Mouse (Mus musculus): ENCODE data around the gene Sec23a.
"Not testable (repeated sequence)": the region's sequence is repeated elsewhere in the genome, so short reads cannot be mapped to it uniquely, and the experiment has no call there.

Sec23a gene

DNA sequence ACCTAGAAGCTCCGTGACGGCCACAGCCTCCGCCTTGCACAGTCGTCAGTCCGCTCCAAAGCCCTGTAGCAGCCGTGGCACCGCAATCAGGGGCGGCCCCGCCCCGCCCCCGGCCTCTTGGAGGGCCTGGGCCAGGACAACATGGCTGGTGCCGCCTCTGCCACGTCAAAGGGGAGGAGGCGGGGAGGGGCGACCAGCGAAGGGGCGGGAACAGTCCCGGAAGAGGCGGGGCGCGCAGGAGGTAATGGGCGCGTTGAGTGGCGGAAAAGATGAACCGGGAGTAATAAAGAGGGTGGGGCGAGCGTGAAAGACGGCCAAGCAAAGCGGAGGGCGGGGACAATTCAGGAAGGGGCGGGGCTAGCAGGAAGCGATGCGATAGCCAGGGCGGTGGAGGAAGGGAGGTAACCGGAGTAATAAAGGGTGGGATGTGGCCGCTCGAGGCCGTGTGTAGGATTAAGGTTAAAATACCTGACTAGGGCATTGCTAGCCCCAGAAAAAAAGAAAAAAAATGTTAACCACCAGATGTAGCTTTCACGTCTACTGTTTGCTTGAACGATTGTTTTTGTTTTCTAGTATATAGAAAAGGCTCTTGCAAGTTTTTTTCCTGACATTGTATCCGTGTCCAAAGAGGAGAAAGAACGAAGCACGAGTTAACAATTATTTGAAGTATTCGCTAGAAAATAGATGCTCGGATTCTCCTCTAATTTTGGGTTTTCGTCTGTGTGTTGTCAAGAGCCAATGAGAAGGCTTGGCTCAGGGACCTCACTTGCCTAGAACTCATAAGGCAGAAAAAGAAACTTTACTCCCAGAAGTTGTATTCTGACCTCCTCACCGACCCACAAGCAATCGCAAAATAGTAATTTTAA lies at the start of gene Sec23a:
Gene Sec23a (minus strand): TSS at position 174 of the 866 bp plus-strand sequence.
- peak; percentile 100 for DNase-seq

DNA sequence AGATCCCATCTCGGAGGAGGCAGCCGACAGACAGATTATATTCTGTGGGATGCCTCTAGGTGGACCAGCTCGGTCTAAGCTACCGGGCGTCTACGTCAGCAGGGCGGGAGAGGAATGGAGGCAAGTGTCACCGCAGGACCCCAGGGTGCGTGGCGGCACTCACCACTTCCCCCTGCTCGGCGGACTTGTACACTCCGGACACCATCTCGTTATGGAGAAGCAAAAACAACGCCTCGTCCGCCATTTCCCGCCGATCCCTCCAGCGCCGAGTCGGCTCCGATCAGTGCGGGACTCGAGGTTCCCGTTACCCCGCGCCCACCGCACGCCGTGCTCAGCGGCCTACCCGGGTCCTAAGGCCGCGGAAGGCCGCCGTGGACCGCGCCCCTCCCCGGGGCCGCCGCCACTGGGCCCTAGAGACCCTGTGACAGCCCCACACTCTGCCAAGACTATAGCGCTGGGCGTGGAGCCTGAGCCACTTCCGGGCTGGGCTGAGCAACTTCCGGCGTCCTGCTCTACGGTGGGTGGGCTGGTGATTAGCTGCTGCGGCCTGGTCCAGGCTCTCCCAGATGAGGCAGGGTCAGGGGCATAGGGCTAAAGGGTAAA lies 49.3 kb upstream of the Sec23a start, which contains the start of gene Trappc6b:
Gene Trappc6b (minus strand): TSS at position 480 of the 603 bp plus-strand sequence.
- peak; percentile 99 for DNase-seq

DNA sequence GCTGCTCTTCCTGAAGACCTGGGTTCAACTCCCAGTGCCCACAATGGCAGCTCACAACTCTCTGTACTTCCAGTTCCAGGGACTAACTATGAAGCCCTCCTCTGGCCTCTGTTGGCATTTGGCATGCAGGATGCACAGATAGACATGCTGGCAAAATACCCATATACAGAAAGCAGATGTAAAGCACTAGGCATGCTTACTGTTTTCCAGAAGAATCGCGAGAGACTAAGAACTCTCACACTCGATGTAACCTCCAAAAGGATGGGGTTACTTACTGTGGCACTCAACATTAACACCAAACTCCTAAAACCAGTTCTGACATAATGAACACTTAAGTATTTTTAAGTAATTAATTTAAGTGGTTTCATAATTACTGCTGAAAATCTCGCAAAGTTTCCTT lies 48.5 kb upstream of the Sec23a start:
- peak; percentile 43 for DNase-seq

DNA sequence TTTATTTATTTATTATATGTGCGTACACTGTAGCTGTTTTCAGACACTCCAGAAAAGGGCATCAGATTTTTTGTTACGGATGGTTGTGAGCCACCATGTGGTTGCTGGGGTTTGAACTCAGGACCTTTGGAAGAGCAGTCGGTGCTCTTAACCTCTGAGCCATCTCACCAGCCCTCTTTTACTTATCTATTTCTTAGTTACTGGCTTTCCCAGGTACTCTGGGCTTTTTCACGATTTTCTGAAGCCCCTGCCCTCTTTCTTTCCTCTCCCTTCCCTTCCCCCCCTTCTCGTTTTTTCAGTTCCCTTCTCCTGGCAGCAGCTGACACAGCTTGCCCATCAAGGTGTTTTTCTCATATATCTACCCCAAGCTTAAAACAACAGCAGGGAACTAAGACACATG lies 46.4 kb upstream of the Sec23a start:
- not testable (repeated sequence) for DNase-seq

DNA sequence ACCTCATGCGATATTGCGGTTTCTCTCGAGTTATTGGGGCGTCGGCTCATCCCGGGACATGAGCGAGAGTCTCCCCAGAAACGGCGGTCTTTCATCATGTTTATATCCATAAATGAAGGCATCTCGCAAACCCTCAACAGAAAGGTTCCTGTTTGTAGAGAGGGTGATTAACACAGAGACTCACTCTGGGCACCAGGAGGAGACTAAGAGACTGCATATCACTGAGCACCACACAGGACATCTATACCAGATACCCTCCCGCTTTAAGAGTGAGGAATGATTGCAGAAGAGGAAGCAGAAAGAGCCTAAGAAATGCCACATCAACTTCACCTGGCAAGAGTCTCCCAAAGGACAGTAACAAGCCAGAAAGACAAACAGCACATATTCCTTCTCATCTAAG lies 44.4 kb upstream of the Sec23a start:
- peak; percentile 34 for DNase-seq

DNA sequence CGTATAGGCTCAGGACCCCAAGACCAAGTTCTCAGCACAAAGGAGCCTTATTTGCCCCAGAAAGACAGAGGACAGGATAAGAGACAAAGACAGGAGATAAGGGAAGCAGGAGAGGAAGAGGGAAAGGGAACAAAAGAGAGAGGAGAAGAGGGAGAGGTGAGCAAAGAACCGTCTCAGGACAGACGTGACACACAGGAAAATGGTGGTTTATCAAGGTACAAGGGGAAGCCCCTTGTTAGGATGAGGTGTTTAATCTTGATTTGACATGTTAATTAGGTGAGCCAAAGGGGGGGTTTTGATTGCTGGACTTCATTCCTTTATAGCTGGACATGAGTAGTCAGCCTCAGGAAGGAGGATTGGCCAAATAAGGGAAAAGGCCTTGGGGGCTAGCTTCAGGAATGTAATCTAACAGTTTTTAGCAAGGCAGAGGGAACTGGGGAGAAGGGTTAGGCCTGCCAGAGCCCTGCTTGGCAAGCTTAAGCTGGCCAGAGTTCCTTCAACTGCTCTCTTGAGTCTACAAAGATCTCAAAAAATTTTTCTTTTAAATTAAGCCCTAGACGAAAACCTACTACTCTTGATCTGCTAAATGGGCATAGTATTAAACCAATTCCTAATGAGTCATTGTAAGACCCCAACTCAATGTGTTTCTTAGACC lies 43.5 kb upstream of the Sec23a start:
- peak; percentile 66 for DNase-seq

DNA sequence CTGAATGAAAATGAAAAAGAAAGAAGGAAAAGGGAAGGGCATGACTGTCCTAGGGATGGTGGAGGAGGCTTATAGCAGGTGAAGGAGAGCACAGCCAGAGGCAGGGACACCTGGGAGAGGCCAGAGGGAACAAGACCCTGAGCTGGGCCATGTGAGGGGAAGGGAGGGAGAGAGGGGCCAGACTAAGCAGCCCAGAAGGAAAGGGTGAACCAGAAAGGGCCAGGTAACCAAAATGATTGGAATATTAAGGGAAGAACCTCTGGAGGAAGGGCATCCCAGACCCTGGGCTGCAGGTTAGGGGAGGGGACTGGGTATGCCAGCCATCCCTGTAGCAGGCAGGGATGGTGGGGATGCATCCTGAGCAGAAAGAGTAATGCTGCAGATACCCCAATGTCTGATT lies 42.2 kb upstream of the Sec23a start:
- peak; percentile 56 for DNase-seq

DNA sequence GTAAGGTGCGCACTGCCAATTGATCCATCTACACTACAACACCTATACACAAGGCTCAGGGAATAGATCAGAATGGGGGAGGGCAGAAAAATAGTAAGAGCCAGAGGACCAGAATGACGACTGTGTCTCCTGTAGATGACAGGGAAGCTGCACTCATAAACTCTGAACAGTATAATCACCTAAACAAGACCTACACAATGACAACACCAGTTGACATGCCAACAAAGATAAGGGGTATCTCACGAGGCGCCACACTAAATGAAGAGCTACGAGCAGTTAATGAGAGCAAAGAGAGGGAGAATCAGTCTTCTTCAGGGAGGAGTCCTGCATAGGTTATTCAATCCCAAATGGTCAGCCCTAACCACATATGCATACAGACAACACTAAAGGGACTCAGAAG lies 41.3 kb upstream of the Sec23a start:
- peak; percentile 40 for DNase-seq

DNA sequence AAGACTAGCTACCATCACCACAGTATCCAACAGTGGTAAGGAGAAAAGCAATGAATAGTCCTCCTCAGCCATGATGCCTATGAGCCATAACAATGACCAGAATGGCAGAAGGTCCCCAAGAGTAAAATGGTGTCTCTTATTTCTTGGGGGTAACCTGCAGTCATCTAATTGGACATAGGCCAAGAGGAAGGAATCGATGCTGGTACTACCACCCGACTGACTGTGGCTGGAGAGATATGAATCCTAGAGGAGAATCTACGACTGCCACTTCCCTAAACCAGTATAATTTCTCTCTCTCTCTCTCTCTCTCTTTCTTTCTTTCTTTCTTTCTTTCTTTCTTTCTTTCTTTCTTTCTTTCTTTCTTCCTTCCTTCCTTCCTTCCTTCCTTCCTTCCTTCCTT lies 40.7 kb upstream of the Sec23a start:
- no peak for DNase-seq

DNA sequence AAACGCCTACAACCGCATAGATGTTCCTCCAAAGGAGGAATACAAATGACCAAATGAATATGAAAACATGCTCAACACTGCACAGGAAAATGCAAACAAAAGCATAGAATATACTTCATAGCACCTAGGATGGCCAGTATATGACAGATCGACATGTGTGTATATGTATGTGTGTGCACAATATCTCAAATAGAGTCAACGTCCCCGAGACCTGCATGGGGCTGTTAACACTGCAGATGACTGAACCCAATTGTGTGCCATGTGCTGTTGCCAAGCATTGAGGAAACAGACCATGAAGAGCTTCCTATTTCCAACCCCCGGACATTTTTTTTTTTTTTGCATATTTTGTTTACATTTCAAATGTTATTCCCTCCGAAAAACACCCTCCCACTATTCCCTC lies 29.0 kb upstream of the Sec23a start:
- no peak for DNase-seq

DNA sequence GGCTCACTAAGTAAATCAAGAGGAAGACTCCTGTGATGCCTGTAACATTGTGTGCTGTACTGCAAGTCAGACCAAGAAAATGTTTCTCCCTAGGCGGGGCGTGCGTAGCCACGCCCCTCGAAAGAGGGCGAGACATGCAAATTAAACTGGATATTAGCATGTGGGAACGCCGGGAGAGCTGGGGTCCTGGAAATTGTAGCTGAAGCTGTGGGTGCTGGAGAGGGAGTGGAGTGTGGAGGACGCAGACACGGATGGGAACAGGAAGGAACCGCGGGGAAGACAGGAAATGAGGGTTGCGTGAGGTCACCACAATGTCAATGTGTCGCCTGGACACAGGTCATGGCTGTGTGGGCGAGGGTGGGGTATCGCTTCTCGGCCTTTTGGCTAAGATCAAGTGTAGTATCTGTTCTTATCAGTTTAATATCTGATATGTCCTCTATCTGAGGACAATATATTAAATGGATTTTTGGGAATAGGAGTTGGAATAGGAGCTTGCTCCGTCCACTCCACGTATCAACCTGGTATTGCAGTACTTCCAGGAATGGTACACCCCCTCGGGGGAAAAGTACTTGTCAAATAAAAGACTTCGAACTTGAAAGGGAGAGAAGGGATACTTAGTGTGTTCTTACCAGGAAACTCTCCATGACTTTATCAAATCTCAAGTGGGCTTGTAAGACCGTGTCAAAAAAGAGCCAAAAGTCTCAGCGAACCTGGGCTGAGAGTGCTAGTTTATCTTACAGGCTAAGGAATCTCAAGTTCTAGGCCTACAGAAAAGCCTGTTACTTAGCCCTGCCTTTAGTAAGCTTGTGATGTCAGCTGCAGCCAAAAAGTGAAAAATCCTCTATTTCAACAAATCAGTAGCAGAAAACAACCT lies 28.4 kb upstream of the Sec23a start:
- DNase-seq, result peak; percentile 91

DNA sequence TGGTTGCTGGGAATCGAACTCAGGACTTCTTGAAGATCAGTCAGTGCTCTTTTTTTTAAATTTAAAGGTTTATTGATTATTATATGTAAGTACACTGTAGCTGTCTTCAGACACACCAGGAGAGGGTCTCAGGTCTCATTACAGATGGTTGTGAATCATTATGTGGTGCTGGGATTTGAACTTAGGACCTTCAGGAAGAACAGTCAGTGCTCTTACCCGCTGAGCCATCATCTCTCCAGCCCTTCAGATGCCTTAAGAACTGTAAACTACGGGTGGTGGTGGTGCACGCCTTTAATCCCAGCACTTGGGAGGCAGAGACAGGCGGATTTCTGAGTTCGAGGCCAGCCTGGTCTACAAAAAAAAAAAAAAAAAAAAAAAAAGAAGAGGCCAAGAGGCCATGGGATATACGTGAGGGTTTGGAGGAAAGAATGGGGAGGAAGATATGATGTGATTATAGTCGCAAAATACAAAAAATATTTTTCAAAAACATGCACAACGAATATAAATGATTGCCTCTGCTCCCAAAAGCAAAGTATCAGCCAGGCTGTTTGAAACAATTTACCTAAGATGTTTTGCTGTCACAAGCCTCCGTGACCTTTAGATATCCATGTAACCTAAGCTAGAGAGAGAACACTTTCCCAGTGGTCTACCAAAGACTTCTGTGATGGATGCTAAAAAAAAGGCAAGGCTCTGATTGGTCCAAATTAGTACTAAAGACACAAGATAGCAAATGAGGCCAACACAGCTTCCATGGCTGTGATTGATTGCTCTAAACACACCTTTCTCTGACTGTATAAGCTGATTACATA lies 27.5 kb upstream of the Sec23a start:
- DNase-seq, result no peak

DNA sequence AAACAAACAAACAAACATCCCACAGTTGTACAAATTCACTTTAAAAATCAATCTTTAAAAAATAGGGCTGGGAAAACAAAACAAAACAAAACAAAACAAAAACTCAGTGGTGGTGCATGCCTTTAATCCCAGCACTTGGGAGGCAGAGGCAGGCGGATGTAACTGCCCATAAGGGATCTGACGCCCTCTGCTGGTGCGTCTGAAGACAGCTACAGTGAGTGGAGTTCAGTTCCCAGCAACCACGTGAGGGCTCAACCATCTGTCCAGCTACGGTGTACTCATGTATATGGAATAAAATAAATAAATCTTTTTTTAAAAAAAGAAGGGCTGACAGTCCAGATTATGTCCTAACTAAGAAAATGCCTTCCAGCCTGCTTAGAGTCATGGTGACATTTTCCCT lies 20.3 kb upstream of the Sec23a start:
- peak; percentile 66 for DNase-seq

DNA sequence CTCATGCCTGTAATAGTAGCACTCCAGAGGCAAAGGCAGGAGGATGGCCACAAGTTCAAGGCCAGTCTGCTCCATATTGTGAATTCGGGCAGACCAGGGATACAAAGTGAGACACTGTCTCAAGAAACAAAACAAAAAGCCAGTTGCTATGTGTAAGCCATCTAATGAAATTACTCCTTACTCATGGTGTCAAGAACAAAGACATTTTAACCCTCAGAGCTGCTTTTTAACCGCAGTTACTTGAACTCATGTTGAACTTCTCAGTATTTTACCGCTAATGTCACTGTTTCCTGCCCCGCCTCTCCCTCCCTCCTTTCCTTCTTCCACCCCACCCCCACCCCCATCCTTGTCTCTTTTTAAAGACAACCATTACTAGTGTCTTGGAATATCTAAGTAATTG lies 9.5 kb upstream of the Sec23a start:
- DNase-seq, result no peak

DNA sequence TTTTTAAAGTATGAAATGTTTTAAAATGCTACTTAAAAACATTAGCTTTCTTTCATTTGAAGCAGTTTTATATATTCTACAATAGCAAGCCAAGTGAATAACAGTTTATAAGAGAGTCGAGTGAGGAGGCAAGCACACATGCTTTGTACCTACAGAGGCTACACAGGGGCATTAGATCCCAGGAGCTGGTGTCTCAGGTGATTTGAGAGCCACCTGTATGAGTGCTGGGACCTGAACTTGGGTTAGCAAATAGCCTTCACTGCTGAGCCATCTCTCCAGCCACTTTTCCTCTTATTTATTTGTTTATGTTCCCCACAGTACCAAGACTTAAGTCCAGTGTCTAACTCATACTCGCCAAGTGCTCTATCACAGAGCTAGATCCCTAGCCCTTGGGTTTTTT lies 8.1 kb upstream of the Sec23a start:
- DNase-seq, result peak; percentile 55

DNA sequence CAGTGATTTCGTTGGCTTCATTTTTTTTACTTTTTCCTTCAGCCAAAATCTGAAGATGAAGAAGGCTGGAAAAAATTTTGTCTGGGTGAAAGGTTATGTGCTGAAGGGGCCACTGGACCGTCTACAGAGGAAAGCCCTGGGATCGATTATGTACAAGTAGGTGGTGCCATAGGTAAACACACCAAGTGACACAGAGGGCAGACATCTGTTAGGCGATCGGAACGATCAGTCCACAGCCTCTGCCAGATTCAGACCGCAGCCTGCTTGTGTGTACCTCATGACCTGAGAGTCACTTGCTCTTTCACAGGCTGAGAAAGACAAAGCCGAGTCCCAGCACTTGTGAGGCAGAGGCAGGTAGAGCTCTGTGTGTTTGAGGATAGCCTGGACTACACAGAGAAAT lies 6.2 kb upstream of the Sec23a start:
- peak; percentile 68 for DNase-seq

DNA sequence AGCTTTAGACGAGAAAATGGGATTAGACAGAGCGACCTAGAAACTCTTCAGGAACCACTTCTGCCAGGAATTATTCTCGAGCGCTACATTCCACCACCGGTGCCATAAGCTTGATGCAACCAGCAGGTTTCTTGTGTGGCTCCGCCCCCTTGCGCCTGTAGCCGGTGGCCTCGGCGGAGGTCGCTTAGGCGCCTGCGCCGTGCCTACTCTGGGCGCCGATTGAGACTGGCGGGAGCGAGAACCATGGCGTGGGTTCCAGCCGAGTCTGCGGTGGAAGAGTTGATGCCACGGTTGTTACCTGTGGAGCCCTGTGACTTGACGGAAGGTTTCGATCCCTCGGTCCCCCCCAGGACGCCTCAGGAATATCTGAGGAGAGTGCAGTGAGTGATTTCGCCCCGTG lies 1.4 kb upstream of the Sec23a start, which contains the start of gene Gemin2:
Gene Gemin2 (plus strand): TSS at position 160 of the 400 bp plus-strand sequence.
- DNase-seq, result peak; percentile 99

DNA sequence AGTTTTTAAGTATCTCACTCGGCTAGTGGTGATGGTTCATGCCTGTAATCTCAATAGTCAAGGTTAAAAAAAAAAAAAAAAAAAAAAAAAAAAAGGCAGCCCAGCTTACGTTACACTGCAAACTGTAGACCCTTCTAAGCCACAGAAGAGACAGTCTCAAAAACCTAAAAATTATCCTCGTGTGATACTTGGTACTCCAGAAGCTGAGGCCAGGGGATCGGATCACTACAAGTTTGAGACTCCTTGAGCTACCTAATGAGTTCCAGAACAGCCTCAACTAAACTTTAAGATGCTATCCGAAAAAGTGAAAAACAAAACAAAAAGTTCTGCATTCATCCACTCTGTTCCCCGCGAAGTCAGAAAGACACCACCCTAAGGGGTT lies 884 bp upstream of the Sec23a start:
- no peak for DNase-seq

DNA sequence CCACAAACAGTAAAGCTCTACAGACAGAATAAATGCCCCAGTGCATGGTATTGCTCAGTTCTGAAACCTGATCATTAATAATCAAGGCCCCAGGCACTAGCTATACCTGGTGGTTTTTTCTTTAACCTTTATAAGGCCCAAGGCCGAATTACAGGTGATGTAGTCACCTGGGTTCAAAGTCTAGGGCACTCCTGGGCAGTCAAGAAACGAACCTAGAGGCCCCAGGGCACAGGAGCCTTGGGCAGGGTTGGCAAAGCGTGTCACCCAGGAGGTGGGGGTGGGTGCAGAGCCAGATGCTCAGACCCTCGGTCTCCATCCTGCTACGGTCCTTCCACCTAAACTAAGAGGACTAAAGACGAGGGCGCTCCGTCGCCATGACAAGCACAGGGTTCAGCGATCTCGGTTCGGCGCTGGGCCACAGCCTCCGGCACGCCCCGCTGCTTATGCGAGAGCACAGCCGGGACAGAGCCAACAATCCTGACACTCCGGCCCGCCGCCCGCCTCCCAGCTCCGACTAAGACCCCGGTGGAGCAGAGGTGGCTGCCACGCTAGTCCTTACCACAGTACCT lies 458 bp downstream of the Sec23a start:
- DNase-seq, result no peak

DNA sequence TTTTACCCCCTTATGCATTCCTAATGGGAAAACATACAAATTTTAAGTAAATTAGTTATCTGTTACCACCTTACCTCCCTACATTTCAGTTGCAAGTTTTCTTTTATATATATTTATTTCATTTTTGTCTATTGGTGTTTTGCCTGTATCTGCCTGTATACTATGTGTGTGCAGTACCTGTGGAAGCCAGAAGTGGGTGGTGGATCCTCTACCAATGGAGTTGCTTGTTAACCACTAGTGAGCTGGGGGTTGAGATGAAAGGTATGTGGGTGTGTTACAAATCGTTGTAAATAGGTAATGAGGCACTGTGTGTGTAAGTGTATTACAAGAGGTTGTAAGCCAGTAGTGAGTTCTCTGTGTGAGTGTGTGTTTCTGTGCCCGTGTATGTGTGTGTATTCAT lies 1.3 kb downstream of the Sec23a start:
- no peak for DNase-seq

DNA sequence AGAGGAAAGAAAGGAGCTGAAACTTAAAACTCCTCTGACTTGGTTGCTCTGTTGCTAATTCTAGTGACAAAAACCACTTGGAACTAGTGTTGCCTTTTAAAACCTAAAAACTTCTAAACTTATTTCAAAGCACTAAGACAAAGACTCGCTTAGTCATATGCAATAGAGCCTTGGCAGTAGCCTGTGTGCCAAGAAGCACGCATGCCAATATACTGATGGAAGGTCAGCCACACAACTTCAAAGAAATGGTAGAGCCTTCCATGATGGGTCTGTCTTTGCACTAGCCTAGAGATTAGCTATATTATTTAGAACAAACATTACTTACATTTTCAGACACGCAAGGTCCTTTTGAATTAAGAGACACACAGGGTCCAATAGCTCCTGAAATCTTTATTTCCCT lies 26.1 kb downstream of the Sec23a start:
- no peak for DNase-seq
